Mouse (Mus musculus): ENCODE results near the gene Gldc.
"Not testable (repeated sequence)": the region's sequence is repeated elsewhere in the genome, so short reads cannot be mapped to it uniquely, and the experiment has no call there.

Gldc gene

DNA sequence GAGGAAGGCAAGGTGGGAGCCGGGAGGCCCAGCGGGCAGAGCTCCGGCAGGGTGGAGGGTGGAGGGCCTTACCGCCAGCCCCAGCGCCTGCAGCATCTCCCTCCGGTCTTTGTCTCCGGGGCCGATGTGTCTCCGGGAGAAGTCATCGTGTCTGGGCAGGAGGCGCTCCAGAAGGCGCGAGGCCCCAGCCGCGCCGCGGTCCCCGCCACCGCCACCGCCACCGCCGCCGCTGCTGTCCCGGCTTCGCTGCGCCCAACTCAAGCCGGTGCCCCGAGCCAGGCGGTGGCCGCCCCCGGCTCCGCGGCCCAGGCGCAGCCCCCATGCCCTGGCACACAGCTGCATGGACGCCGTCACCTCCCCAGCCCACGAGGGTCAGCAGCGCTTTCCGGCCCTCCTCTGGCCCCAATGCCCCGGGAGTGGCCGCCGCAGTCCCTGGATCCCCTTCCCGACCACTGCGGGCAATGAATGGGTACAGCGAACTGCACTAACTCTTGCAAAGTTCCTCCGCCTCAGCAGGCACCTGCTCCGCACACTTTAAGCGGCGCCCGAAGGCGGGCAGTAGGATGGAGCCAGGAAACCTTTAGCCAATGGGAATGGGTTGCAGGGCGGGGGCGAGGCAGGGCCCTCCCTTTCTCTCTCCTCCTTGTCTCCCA is at the start of gene Gldc:
TSS of gene Gldc (minus strand) at position 511 of the 653 bp plus-strand sequence.
- peak; percentile 43 to 61 for DNase-seq

DNA sequence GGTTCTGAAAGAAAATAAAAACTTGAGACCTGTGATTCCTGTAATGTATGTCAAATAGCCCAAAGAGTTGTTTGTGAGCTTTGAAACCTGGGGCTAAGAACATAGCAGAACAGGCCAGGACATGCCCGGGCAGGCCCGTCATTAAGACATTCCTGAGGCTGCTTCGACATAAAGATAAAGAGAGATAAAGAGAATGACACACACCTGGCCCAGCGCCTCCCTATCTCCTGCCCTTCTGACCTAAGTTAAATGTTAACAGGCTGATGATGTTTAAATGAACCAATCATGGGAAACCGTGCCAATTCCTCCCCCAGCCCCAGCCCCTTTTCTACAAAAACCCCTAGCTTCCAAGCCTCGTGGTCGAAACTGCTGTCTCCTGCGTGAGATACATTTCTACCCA is 47.4 kb upstream of the Gldc start:
- DNase-seq = not testable (repeated sequence)

DNA sequence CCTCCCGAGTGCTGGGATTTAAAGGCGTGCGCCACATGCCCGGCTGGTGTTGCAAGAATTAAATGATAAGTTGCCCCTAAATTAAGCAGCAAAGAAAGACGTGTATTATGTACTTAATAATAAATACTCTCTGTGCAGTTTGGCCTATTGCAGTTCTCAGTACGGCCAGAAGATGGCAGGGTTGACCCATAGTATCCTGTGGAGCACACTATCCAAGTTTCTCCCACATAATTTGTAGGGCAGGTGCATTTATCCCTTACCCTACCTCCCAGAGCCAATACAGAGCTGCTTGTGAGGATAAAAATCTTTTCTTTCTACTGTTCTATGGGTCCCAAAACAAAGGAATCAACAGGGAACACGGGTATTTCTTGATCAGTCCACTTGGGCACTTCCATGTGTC is 42.1 kb upstream of the Gldc start:
- DNase-seq = peak; percentile 40 to 53

DNA sequence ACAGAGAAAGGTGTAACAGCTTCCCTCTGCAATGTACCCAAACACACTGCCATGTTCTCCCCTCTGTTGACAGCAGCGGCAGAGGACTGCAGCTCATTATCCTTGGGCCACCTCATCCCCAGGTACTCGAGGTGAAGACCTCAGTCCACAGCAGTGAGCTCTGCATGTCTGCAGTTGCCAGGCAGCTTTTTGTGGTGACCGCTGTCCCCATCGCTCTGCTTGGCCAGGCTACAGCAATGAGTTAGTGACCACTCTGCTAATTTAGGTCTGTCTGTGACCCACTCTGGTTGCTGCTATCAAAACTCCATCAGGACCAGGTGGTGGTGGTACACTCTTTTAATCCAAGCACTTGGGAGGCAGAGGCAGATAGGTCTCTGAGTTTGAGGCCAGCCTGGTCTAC is 41.0 kb upstream of the Gldc start:
- DNase-seq = no peak

DNA sequence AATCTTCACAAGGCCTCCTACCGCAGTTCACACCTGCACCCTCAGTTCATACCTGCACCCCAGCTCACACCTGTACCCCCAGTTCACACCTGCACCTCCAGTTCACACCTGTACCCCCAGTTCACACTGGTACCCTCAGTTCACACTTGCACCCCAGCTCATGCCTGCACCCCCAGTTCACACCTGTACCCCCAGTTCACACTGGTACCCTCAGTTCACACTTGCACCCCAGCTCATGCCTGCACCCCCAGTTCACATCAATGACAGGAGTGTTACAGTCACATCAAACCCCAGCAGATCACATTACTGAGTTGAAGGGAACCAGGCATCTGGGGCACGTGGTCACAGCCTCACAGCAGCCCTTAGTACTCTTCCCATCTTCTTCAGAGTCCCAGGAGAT is 40.5 kb upstream of the Gldc start:
- not testable (repeated sequence) for DNase-seq

DNA sequence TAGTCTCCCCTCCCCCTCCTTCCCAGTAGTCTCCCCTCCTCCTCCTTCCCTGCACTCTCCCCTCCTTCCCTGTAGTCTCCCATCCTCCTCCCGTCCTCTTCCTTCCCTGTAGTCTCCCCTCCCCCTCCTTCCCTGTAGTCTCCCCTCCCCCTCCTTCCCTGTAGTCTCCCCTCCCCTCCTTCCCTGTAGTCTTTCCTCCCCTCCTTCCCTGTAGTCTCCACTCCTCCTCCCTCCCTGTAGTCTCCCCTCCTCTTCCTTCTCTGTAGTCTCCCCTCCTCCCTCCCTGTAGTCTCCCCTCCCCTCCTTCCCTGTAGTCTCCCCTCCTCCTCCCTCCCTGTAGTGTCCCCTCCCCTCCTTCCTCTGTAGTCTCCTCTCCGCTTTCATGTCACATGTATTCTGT is 38.8 kb upstream of the Gldc start:
- DNase-seq = no peak

DNA sequence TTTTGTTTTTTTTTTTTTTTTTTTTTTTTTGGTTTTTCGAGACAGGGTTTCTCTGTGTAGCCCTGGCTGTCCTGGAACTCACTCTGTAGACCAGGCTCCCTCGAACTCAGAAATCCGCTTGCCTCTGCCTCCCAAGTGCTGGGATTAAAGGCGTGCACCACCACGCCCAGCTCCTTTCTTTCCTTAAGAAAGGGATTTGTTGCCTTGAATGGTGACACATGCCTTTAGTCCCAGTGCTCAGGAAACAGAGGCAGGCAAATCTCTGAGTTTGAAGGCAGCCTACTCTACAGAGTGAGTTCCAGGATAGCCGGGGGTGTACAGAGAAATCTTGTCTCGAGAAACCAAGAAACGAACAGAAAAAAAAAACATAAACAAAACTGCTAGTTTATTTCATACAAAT is 33.8 kb upstream of the Gldc start:
- not testable (repeated sequence) for DNase-seq

DNA sequence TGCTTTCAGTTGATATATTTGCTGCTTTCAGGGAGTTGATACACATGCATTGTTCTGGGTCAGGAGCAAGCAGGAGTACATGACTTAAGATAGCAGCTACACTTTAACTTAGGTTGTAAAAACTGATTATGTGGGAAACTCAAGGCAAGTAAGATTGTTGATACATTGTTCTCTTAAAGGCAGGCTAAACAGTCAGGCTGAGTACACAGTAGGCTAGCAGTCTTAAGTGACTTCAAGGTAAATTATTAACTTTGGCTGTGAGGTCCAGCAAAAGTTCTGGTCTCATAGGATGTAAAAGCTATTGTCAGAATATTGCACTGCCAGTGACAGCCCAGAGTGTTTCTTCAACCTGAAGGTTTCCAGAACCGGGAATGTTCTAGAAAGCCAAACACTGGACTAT is 31.8 kb upstream of the Gldc start:
- no peak for DNase-seq

DNA sequence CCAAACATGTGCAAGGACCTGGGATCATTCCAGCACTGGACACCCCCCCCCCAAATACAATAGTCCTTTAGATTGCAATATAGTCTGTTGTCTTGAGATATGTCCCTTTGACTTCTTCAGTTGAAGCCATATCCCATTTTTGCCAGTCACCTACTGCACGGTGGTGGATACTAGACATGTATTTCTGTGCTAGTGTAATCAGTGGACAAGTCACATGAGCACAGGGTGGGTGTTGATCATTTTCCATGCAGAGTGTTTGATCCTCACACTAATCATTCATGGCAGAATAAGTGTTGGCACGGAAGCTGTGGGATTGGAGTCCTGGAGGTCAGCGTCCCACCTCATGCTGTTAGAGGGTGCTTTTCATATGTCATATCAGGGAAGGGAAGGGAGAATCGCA is 30.6 kb upstream of the Gldc start:
- DNase-seq = no peak

DNA sequence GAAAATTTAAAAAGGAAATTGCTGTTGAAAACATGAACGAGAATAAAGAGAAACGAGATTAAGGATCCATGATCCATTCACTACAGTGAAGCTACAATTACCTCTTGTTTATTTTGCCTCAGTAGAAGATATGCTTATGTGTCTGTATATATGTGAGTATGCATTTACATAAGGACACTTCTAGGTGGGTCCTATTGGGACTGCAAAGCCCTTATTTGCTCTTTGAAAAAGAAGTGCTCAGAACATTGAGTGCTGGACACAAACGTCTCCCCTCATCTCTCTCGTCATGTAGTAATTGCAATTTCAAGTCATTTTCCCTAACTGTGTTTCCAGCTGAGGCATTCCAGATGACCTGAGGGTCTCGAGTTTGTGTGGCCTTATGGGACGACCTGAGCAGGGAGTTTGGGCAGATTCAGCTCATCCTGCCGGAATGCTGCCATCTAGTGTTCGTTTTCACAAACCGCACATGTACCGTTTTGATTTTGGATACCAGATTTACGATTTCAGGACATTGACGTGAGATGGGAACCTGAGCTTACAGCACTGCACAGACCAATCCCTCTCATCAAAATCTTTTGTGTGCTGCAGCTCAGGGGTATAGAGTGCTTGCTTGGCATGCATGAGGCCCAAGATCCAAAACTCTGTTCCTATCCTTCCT is 30.1 kb upstream of the Gldc start:
- DNase-seq = peak; percentile 19 to 31

DNA sequence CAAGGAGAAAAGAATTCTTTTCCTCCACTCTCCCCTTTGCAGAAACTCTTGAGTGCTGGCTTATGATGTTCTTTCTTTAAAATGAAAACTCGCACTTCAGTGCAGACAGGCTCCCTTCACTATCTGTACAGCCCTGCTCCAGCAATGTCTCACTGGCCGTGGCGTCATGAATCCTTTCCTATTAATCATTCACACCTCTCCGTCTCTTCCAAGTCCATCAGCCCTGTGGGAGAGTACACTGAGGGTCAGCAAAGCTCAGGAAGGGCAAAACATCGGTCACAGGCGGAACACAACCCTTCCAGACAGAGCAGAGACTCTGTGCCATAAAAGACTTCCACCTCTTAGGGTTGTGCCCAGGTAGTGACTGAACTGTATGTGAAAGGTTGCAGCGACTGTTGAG is 26.9 kb upstream of the Gldc start:
- DNase-seq = no peak

DNA sequence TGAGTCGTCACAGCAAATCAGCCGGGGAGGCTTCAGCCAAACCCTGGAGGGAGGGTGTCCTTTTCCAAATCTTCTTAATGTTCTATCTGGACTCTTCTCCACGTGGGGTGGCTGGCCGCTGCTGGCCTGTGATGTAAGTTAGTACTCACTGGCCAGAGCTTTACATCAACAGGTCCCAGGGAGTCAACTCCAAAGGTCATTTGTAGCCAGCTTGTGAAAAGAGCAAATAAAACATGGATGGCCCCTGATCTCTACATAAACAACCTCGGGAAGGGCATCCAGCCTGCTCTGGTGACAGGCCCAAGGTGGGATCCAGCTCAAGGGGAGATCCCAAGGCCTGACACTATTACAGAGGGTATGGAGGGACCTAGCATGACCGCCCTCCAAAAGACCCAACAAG is 19.8 kb upstream of the Gldc start:
- DNase-seq = no peak

DNA sequence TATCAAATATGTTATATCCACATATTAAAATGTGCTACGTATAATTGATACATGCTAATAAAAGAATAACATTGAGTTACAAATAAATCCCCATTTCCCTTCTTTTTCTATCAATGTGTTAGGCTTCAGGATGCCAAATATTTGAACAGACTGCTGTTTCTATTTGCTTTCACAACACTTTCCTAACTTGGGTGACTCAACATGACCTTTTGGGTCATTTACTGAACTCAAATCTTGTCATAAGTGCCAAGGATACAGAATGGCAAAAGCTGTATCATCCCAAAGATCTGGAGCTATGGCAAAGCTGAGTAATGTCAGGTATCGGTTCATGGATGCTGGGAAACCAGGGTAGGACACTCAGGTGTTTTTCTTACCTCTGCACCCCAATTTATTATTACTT is 12.0 kb upstream of the Gldc start:
- DNase-seq = no peak

DNA sequence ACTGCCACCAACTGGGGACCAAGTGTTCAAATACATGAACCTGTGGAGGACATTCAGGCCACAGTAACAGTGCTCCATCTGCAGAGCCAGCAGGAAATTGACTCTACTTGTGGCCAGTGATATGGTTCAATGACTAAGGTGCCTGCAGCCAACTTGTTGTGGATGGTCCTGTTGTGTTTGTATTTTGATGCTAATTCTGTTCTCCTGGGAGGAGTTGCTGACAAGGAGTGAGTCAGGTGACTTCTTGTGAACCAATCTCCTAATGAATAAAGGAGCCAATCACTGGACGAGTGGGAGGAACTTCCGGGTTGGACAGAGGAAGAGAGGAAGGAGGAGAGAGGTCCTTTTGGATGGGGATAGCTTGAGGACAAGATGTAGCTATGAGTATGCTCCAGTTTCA is 10.3 kb upstream of the Gldc start:
- no peak for DNase-seq

DNA sequence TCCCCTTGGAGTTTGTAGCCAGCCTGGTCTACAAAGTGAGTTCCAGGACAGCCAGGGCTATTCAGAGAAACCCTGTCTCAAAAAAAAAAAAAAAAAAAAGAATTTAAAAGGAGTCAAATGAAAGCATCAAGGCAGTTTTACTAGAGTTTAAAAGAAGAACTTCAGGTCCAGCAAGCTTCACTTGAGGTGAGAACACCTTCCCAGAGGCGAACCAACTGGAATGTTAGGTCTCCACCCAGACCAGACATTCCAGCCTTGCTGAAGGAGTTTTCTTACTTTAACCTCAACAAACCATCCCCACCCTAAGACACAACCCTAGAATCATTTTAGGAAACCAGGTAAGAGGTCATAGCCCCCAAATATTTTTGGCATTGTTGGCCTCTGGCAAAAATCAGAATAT is 4.8 kb upstream of the Gldc start:
- DNase-seq = no peak

DNA sequence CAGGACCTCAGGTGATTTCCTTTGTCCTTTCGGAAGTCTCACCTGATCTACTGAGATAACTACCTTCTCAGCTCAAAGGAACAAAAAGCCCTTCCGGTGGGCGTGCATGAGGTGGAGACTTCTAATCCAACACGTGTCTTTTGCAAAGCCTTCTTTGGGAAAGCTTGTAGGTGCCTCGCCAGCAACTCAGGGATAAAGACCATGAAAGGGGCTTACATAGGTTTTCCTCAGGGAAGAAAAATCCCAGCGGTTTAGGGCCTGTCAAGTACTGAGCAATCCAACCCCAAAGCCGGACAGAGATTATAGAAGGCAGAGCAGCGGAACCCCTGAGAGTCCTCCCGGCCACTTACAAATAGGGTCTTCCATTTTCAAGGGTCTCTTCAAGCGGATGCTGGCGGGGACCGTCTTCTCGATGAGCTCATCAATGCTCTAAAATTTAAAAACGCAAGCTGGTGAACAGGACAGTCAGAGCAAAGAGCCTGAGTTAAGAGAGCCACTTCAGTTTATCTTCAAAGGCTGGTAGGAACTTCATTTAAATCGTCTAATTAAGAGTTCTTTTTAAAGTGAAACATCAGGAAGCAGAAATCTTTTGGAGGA is 1.1 kb downstream of the Gldc start:
- no peak for DNase-seq

DNA sequence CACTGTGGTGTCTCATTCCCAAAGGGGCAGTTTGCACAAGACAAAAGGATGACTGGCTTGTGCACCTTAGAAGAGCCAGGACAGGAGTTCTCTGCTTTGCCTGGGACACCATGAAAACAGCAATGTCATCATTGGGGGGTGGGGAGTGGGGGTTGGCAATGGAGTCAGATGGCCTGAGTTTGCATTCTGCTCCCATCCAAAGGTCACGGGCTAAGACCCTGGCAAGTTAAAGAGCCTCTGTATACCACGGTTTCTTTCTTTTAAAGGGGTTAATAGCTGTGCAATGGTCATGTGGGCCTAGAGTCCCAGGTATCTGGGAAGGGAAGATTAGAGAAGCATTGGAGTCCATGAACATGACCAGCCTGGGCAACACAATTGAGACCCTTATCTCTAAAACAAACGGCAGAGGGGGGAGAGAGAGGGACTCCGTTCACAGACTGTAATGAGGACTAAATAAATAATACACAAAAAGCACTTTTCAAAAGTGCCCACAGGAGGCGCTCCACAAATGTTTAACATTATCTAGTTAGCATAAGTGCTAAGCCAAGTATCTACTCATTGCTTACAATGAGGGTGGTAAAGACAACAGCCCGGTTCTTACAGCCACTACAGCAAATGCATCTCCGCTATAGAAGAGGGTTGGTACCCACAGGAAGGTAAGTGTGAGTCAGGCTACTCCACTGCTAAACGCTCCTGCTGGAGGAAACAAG is 3.7 kb downstream of the Gldc start:
- DNase-seq = no peak

DNA sequence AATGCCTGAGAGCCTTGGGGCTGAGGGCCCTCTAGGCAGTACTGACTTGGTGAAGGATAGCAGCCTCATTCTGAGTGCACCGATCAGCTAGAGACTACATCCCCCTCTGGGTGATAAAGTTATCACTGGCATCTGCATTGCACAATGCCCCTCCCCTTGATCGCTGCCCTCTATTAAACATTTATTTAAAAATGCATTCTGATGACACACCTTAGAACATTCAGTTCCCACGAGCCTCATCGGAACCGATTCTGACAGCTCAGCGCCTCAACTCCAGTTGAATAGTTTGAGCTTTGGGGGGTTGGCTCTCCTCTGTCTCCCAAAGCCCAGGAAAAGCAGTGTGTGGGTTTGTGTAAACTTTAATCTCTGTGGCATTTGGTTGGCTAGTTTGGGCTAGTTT is 4.9 kb downstream of the Gldc start:
- DNase-seq = no peak

DNA sequence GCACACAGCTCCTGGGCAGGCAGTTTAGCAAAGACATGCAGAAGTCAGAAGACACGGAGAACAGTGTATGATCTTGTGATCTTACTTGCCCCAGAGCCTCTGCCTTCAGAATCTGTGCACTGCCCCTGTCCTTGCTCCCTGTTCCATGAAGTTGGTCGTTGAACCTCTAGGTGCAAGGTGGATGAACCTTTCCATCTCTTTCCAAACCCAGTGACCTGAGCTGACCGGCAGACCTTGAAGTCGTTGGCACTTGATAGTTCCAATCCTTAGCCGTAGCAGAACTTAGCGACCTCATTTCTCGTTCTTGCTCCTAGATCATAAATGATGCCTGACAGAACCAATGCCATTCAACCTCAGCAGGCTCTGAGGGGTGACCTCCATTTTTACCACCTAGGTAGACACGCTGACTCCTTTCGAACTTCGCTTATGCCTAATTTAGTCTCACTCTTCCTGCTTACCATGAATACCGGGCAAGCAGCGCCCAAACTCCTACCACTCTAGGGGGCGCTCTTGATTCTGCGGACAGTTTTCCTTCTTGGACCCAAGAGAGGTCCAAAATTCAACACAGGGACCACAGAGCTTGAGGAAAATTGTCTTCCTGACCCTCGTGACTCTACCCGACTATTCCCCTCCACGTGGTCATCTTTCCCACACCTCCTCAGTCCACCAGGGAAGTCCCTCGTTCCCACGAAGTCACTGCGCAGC is 8.3 kb downstream of the Gldc start:
- DNase-seq = no peak

DNA sequence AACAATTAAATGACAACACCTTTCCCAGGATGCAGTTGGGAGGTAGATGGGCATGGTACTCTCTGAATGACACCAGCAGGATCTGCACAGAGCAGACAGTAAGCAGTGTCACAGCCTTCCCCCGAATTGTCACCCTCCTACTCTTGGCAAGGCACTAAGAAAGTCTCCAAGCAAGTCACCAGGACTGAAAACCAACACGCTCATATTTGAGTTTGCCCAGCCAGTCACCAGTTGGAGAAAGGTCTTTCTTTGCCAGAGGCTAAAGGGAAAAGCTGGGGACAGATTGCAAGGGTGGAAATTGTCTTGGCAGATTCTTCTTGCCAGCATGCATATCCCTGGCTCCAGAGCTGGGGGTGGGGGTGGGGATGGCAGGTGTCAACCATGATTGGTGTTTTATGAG is 11.0 kb downstream of the Gldc start:
- DNase-seq = no peak

DNA sequence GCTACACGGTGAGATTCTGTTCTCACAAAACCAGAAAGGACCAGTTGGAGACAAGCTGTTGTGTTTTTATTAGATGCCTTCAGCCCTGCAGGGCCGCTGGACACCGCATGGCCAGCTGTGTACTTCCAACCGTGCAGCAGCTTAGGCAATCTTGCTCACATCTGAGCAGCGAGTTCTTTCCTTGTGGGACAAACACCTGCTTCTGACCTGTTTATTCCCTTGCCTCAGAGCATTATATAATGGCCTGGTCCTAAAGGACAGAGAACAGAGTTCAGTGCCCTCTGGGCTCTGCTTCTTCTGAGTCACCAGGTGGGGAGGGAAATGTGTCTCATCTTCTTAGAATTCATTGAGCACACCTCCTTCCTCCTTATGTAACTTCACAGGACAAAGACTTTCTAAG is 12.4 kb downstream of the Gldc start:
- no peak for DNase-seq

DNA sequence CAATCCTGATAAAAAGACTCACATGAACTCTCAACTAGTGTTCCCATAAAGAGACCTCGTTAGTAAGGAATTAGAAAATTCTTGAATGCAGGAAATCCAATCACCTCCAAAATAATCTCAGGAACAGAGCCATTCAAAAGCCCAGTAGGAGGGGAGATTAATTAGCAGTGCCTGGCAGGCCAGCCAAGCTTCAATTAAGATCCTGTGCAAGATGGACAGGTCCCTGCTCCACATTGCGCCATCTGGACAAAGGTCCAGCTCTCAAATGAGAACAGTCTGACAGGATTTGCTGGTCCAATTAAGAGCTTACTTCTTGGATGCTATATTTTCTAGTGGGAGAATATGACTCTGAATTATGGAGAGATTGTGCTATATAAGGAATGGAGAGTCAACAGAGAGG is 15.2 kb downstream of the Gldc start:
- peak; percentile 62 to 65 for DNase-seq

DNA sequence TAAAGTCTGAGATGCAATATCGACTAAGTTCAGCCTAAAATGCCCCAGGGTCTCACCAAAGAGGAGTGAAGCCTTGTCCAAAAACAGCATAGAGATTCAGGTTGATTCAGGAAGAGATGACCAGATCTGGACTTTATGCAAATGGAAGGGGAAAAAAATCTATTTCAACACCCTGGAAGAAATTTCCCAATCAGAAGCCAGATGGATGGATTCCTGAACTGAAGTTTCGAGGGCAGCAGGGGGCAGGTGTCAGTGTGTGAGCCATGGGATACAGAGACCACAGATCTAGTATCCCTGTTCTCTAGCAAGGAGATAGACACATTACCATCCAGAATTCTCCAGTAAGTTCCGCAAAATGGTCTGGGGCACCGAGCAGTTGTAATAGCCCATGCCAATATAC is 17.0 kb downstream of the Gldc start:
- DNase-seq = no peak

All from cerebellum, postnatal 36 days (tissue).